Mouse (Mus musculus): ENCODE data around the gene Plcd4. TPM values are rescaled to one million over a fixed set of nuclear protein-coding genes. Genes with fewer than 3 reads are reported as not detected.
"Not testable (repeated sequence)": the region's sequence is repeated elsewhere in the genome, so short reads cannot be mapped to it uniquely, and the experiment has no call there.

Gene Plcd4
- under 1 TPM in 2 of 4 experiments, not detected in 2; 0.12 to 0.16 TPM for total RNA-seq (2022)

GRCm38 (mm10) chr1:74542451-74542961 is at the start of gene Plcd4:
Gene Plcd4, plus strand, starts transcription at chr1:74542888.
- no peak for DNase-seq (ENCODE audit: low spot score)

GRCm38 (mm10) chr1:74501106-74501505 is 41.6 kb upstream of the Plcd4 start:
- no peak for DNase-seq (ENCODE audit: low spot score)

GRCm38 (mm10) chr1:74505393-74505720 is 37.3 kb upstream of the Plcd4 start:
- no peak for DNase-seq (ENCODE audit: low spot score)

GRCm38 (mm10) chr1:74505721-74506464 is 36.8 kb upstream of the Plcd4 start, which contains the start of gene Cnot9:
Gene Cnot9, plus strand, starts transcription at chr1:74506058.
- peak; percentile 100 for DNase-seq (ENCODE audit: low spot score)

- peak; percentile 15 for DNase-seq (ENCODE audit: low spot score)
Observed at GRCm38 (mm10) chr1:74506471-74506881, 36.2 kb upstream of the Plcd4 start.

- DNase-seq (ENCODE audit: low spot score) = no peak
Observed at GRCm38 (mm10) chr1:74507780-74508179, 34.9 kb upstream of the Plcd4 start.

GRCm38 (mm10) chr1:74511306-74511705 is 31.4 kb upstream of the Plcd4 start:
- no peak for DNase-seq (ENCODE audit: low spot score)

- not testable (repeated sequence) for DNase-seq (ENCODE audit: low spot score)
Observed at GRCm38 (mm10) chr1:74512999-74513398, 29.7 kb upstream of the Plcd4 start.

GRCm38 (mm10) chr1:74519875-74520274 is 22.8 kb upstream of the Plcd4 start:
- no peak for DNase-seq (ENCODE audit: low spot score)

GRCm38 (mm10) chr1:74524746-74525145 is 17.9 kb upstream of the Plcd4 start:
- DNase-seq (ENCODE audit: low spot score) = no peak

- DNase-seq (ENCODE audit: low spot score) = no peak
Observed at GRCm38 (mm10) chr1:74528589-74528988, 14.1 kb upstream of the Plcd4 start.

- DNase-seq (ENCODE audit: low spot score) = peak; percentile 2
Observed at GRCm38 (mm10) chr1:74538650-74539049, 4.0 kb upstream of the Plcd4 start.

GRCm38 (mm10) chr1:74544184-74544583 is 1.5 kb downstream of the Plcd4 start, which contains the start of gene Usp37:
Gene Usp37, minus strand, starts transcription at chr1:74544284.
- DNase-seq (ENCODE audit: low spot score) = no peak

DNA sequence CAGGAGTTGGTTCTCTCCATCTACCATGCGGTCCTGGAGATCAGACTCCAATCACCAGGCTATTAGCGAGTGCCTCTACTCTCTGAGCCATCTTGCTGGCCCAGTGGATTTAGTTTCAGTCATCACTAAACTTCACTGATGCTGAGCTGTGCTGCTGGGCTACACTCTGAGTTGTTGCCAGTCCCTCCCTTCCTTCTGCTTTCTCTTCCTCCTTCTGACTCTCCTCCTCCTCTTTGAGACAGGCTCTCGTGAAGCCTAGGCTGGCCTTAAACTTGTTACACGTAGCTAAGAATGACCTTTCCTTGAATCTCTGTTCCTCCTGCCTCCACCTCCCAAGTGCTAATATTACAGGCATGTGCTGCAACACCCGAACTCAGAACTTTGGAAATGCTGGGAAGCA is 16.4 kb downstream of the Plcd4 start:
- DNase-seq (ENCODE audit: low spot score) = no peak

DNA sequence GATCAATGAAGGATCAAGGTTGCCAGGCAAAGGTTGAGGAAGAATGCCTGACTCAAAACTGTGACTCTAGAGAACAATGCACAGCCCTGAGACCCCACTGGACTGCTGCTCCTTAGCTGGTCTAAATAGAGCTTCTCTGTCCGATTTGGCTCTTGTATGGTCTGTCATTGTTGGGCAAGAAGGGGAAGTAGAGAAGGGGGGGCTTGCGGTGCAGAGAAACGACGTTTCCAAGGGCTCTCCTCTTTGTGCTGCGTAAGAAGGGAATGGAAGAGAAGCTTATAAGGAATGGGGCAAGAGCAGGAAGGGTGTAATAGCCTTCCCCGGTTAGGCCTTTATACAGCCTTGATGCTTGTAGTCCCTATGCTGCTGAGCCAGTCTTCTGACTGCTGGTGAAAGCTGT is 23.1 kb downstream of the Plcd4 start:
- DNase-seq (ENCODE audit: low spot score) = no peak

- no peak for DNase-seq (ENCODE audit: low spot score)
Observed at GRCm38 (mm10) chr1:74569739-74570719, 27.3 kb downstream of the Plcd4 start.

DNA sequence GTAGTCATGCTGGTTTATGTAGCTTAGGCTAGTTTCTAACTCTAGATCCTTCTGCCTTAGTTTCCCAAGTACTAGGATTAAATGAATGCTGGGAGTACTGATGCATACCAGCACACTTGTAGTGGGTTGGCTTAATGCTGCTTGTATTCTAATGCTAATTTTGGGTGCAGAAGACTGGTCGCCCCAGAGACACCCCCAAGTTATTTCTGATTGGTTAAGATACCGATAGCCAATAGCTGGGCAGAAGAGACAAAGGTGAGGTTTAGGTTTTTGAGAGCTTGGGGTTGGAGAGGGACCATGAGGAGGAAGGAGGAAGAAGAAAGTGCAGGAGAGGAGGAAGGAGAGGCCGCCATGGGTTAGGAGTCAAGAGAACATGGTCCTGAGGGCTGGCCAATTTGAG is 39.9 kb downstream of the Plcd4 start:
- DNase-seq (ENCODE audit: low spot score) = no peak

DNA sequence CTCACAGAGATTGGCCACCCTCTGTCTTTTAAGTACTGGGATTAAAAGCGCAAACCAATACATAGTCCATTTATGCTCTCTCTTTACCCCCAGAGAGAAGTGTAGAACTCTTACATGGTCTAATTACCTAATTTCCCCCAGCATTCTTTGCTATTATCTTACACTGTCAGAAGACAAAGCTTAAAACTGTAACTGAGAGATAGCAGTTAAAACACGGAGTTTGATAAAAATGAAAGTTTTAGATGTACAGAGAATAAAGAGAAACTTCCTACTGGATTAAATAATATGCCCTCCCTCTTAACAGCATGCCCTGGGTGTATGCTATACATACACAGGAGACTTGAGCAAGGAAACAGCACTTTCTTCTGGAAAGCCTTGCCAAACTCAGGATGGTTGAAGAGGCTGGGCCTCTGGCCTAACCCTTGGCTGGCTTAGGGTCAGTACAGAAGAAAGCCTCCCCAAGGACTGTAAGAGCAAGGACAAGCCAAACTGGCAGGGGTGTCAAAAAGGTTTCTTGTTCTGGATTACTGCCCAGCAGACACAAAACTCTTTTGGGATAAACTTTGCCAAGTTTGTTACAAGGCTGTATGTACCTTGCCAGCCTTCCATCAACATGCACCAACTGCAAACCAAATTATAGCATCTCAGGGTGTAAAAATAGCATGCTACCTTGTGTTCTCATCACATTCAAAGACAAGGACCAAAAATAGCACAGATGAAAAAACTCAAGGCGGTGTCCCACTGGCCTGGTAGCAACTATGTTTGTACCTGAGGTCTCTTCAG is 42.1 kb downstream of the Plcd4 start:
- DNase-seq (ENCODE audit: low spot score) = peak; percentile 48

- DNase-seq (ENCODE audit: low spot score) = no peak
Observed at GRCm38 (mm10) chr1:74587233-74587772, 44.6 kb downstream of the Plcd4 start.

DNA sequence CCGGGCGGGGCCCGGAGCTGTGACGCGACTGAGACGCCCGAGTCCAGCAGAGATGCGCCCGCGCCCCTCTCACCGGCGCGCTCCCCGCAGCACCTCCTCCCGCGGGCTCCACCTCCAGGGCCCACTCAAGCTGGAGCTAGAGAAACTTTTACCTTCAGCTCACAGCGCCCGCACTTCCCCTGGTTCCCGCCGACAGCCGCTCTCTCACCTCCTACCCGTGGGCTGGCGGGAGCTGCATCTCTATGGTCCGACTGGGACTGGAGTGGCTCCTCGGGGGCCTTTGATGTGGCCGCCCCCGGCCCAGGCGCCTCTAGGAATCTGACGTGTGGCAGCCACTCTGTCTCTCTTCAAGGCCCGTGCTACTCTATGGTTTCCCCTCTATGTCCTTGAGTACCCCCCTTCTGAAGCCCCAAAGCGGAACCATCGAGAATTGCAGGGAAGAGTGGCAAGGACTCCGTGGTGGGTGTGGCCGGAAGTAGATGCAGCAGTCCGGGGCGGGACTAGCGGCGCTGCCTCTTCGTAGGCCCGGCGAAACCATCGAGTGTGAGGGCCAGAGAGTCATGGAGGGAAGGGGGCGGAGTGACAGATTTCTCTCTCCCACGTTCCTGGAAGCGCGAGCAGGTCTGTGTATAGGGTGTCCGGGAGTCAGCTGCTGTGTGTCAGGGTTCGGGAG is 45.2 kb downstream of the Plcd4 start, which contains the start of the genes Zfp142 and Bcs1l:
Zfp142 (minus strand) TSS at position 474 of the 673 bp plus-strand sequence.
Bcs1l (plus strand) TSS at position 517 of the 673 bp plus-strand sequence.
- DNase-seq (ENCODE audit: low spot score) = peak; percentile 100

Measured in heart, adult 8-10 months (tissue).